Mouse (Mus musculus) kidney, adult 2 months (tissue): ENCODE results near the gene Ripor3. TPM values are rescaled to one million over a fixed set of nuclear protein-coding genes. Genes with fewer than 3 reads are reported as not detected.
A peak's percentile ranks its signal among the peaks of the same experiment; 100 is the strongest.

ENCODE experiments used
- DNase-seq: peaks from one replicate; pipeline ENCODE4 v3.0.0; 2021
- H3K27ac ChIP-seq: fragments of 200-500 bp; 2 replicates; pipeline ENCODE4 v1.5.1; 2012; ENCODE audit warnings: low read depth, low read length, control low read depth, inconsistent platforms; ENCODE audit not compliant: insufficient read depth
- H3K27me3 ChIP-seq: fragments of 200-500 bp; replicated peaks from 2 replicates; pipeline ENCODE4 v1.6.1; 2012; ENCODE audit warnings: mild to moderate bottlenecking, moderate library complexity, low read length, inconsistent platforms; ENCODE audit not compliant: control insufficient read depth, insufficient read depth
- H3K36me3 ChIP-seq: fragments of 200-500 bp; 2 replicates; pipeline ENCODE4 v1.6.1; 2012; ENCODE audit warnings: mild to moderate bottlenecking, moderate library complexity, low read length, inconsistent platforms; ENCODE audit not compliant: control insufficient read depth, insufficient read depth
- H3K4me1 ChIP-seq: fragments of 200-500 bp; 2 replicates; pipeline ENCODE4 v1.6.1; 2011; ENCODE audit warnings: low read length; ENCODE audit not compliant: control insufficient read depth, insufficient read depth
- H3K4me3 ChIP-seq: fragments of 200-500 bp; 2 replicates; pipeline ENCODE4 v1.5.1; 2011; ENCODE audit warnings: mild to moderate bottlenecking, low read depth, low read length, control low read depth; ENCODE audit not compliant: insufficient read depth
- CTCF ChIP-seq: fragments of 200-500 bp; conservative IDR thresholded peaks from 2 replicates; pipeline ENCODE4 v1.5.1; 2011; ENCODE audit warnings: low read depth, mild to moderate bottlenecking, control low read depth, low read length, moderate library complexity, mixed read lengths; ENCODE audit not compliant: insufficient read depth, insufficient read length
- POLR2A ChIP-seq: fragments of 200-500 bp; IDR thresholded peaks from one replicate; pipeline ENCODE4 v1.6.1; 2011; ENCODE audit warnings: low read depth, low read length, control low read depth
- WGBS: fragments of 180-500 bp; shearing (Covaris S2); methylation state at CpG from one replicate; pipeline ENCODE4 v1.1.7; 2018; 5-methylcytosine and 5-hydroxymethylcytosine counted together
- polyA plus RNA-seq: library from polyadenylated mRNA; depleted of rRNA; stranded (reverse); fragments of >200 nt; gene quantifications from 2 replicates; pipeline ENCODE4 v1.2.3, GENCODE M21; 2012

Ripor3 gene
- polyA plus RNA-seq, 1 experiment, result 12.3 TPM

GRCm38 (mm10) chr2:167941320-167941719, 69.1 kb downstream of the Ripor3 start:
- Histone ChIP-seq H3K36me3 (no peaks in the 10 kb centered on the region), H3K27ac (no peak overlapping the region), H3K4me1 (peaks cover 28% of the 10 kb centered on the region), H3K27me3 (no peaks in the 10 kb centered on the region), H3K4me3 (no peak overlapping the region)
- no peak for TF ChIP-seq POLR2A
- no peak for DNase-seq
- WGBS, result 88% methylated on average over 4 of the region's 4 CpGs

- H3K4me3 ChIP-seq, result no peak overlapping the region
- 92% methylated on average over 11 of the region's 11 CpGs for WGBS
- DNase-seq, result no peak
- no peaks in the 10 kb centered on the region for H3K36me3 ChIP-seq
- no peak for TF ChIP-seq CTCF
- TF ChIP-seq POLR2A, result no peak
- H3K27me3 ChIP-seq, result no peaks in the 10 kb centered on the region
- H3K4me1 ChIP-seq, result peaks cover 28% of the 10 kb centered on the region
- H3K27ac ChIP-seq, result no peak overlapping the region
Measured at GRCm38 (mm10) chr2:167940636-167941035, 69.8 kb downstream of the Ripor3 start.

- H3K4me3 ChIP-seq, result no peak overlapping the region
- no peak for DNase-seq
- 45% methylated on average over 11 of the region's 11 CpGs for WGBS
- no peaks in the 10 kb centered on the region for H3K27me3 ChIP-seq
- H3K4me1 ChIP-seq, result peaks cover 28% of the 10 kb centered on the region
- TF ChIP-seq CTCF, result no peak
- TF ChIP-seq POLR2A, result no peak
- H3K27ac ChIP-seq, result no peak overlapping the region
- no peaks in the 10 kb centered on the region for H3K36me3 ChIP-seq
Measured at GRCm38 (mm10) chr2:167939632-167940399, 70.6 kb downstream of the Ripor3 start.

GRCm38 (mm10) chr2:167939204-167939603, 71.2 kb downstream of the Ripor3 start:
- Histone ChIP-seq H3K36me3 (no peaks in the 10 kb centered on the region), H3K27ac (no peak overlapping the region), H3K4me1 (peaks cover 25% of the 10 kb centered on the region), H3K27me3 (no peaks in the 10 kb centered on the region), H3K4me3 (no peak overlapping the region)
- TF ChIP-seq POLR2A, result no peak
- no peak for TF ChIP-seq CTCF
- 63% methylated on average over 4 of the region's 4 CpGs for WGBS
- no peak for DNase-seq

- H3K4me1 ChIP-seq, result peaks cover 22% of the 10 kb centered on the region
- H3K36me3 ChIP-seq, result no peaks in the 10 kb centered on the region
- no peak overlapping the region for H3K4me3 ChIP-seq
- WGBS, result 78% methylated on average over 3 of the region's 3 CpGs
- DNase-seq, result no peak
- no peak overlapping the region for H3K27ac ChIP-seq
- no peak for TF ChIP-seq CTCF
- no peak for TF ChIP-seq POLR2A
- H3K27me3 ChIP-seq, result no peaks in the 10 kb centered on the region
Measured at GRCm38 (mm10) chr2:167938786-167939185, 71.6 kb downstream of the Ripor3 start.

GRCm38 (mm10) chr2:167935956-167936355, 74.5 kb downstream of the Ripor3 start:
- DNase-seq, result no peak
- WGBS, result 92% methylated on average over 3 of the region's 3 CpGs
- Histone ChIP-seq H3K4me3 (no peak overlapping the region), H3K27ac (no peak overlapping the region), H3K4me1 (peaks cover 3% of the 10 kb centered on the region; the same call in 1 of the 2 replicates), H3K27me3 (no peaks in the 10 kb centered on the region), H3K36me3 (no peaks in the 10 kb centered on the region)
- TF ChIP-seq POLR2A, result no peak
- no peak for TF ChIP-seq CTCF

GRCm38 (mm10) chr2:167933397-167933796, 77.0 kb downstream of the Ripor3 start:
- no peaks in the 10 kb centered on the region for H3K27me3 ChIP-seq
- no peak for DNase-seq
- H3K4me1 ChIP-seq, result peaks cover 3% of the 10 kb centered on the region; the same call in 1 of the 2 replicates
- 39% methylated on average over 7 of the region's 7 CpGs for WGBS
- no peak for TF ChIP-seq POLR2A
- no peak for TF ChIP-seq CTCF
- H3K4me3 ChIP-seq, result no peak overlapping the region; the same call in 1 of the 2 replicates
- H3K27ac ChIP-seq, result no peak overlapping the region
- H3K36me3 ChIP-seq, result no peaks in the 10 kb centered on the region

GRCm38 (mm10) chr2:167932727-167933231, 77.6 kb downstream of the Ripor3 start:
- Histone ChIP-seq H3K4me1 (peaks cover 3% of the 10 kb centered on the region; the same call in 1 of the 2 replicates), H3K27ac (peak overlapping the region; percentile 49; the same call in 1 of the 2 replicates), H3K4me3 (peak overlapping the region; percentile 99), H3K27me3 (no peaks in the 10 kb centered on the region), H3K36me3 (no peaks in the 10 kb centered on the region)
- 1% methylated on average over 18 of the region's 18 CpGs for WGBS
- DNase-seq, result no peak
- no peak for TF ChIP-seq POLR2A
- TF ChIP-seq CTCF, result no peak
